Mouse (Mus musculus) midbrain, postnatal 0 days (tissue): ENCODE data around the gene Rffl. TPM values are rescaled to one million over a fixed set of nuclear protein-coding genes. Genes with fewer than 3 reads are reported as not detected.
A peak's percentile ranks its signal among the peaks of the same experiment; 100 is the strongest.
"Not testable (repeated sequence)": the region's sequence is repeated elsewhere in the genome, so short reads cannot be mapped to it uniquely, and the experiment has no call there.

ENCODE experiments used
- ATAC-seq: fragments of 200-750 bp; cut with Nextera tagmentation; 2 replicates; pipeline ENCODE4 v1.8.0; 2017; ENCODE audit warnings: moderate number of reproducible peaks, mild to moderate bottlenecking, moderate TSS enrichment, moderate library complexity; ENCODE audit not compliant: low FRiP score
- DNase-seq: peaks from one replicate; pipeline ENCODE4 v3.0.0-alpha.2; 2015; ENCODE audit warnings: low spot score
- H3K27ac ChIP-seq: fragments of 300-500 bp; sonication (generic); 2 replicates; pipeline ENCODE4 v1.5.1; 2014; ENCODE audit warnings: low read depth, mild to moderate bottlenecking, low read length, mixed read lengths
- H3K27me3 ChIP-seq: fragments of 300-500 bp; sonication (generic); 2 replicates; pipeline ENCODE4 v1.6.1; 2014; ENCODE audit warnings: low read length, control low read depth, mixed read lengths; ENCODE audit not compliant: insufficient read depth
- H3K36me3 ChIP-seq: fragments of 300-500 bp; sonication (generic); 2 replicates; pipeline ENCODE4 v1.6.1; 2014; ENCODE audit warnings: low read length, control low read depth, mixed read lengths; ENCODE audit not compliant: insufficient read depth
- H3K4me1 ChIP-seq: fragments of 300-500 bp; sonication (generic); 2 replicates; pipeline ENCODE4 v1.6.1; 2014; ENCODE audit warnings: mild to moderate bottlenecking, control low read depth, antibody characterized with exemption, low read length, mixed read lengths; ENCODE audit not compliant: insufficient read depth
- H3K4me2 ChIP-seq: fragments of 300-500 bp; sonication (generic); 2 replicates; pipeline ENCODE4 v1.6.1; 2014; ENCODE audit warnings: low read depth, mild to moderate bottlenecking, low read length, mixed read lengths; ENCODE audit not compliant: poor library complexity, severe bottlenecking
- H3K4me3 ChIP-seq: fragments of 300-500 bp; sonication (generic); 2 replicates; pipeline ENCODE4 v1.5.1; 2014; ENCODE audit warnings: low read depth, mild to moderate bottlenecking, low read length, moderate library complexity
- H3K9ac ChIP-seq: fragments of 300-500 bp; sonication (generic); replicated peaks from 2 replicates; pipeline ENCODE4 v1.6.1; 2014; ENCODE audit warnings: mild to moderate bottlenecking, low read length, moderate library complexity, mixed read lengths; ENCODE audit not compliant: poor library complexity, severe bottlenecking
- H3K9me3 ChIP-seq: fragments of 300-500 bp; sonication (generic); 2 replicates; pipeline ENCODE4 v1.6.1; 2016; ENCODE audit warnings: low read length, control low read depth
- CTCF ChIP-seq: IDR thresholded peaks from 2 replicates; pipeline ENCODE4 v1.5.1; 2016; ENCODE audit warnings: antibody characterized with exemption, mild to moderate bottlenecking
- WGBS: fragments of 180-500 bp; shearing (Covaris S2); extraction: QIAGEN DNeasy Blood & Tissue Kit; methylation state at CpG from one replicate; pipeline ENCODE4 v1.1.7; 2014; 5-methylcytosine and 5-hydroxymethylcytosine counted together
- polyA plus RNA-seq: library from polyadenylated mRNA; unstranded; fragments of >200 nt; fragmentation: Nextera tagmentation; extraction: Ambion mirVana; gene quantifications from 2 replicates; pipeline ENCODE4 v1.2.1, GENCODE M21; 2015
- total RNA-seq: library from RNA; depleted of rRNA; stranded (reverse); fragments of >200 nt; gene quantifications from 2 replicates; pipeline ENCODE4 v1.2.3, GENCODE M21; 2014

Gene Rffl
- total and polyA plus RNA-seq, 2 experiments from 2014 or later, result 2.0 TPM

DNA sequence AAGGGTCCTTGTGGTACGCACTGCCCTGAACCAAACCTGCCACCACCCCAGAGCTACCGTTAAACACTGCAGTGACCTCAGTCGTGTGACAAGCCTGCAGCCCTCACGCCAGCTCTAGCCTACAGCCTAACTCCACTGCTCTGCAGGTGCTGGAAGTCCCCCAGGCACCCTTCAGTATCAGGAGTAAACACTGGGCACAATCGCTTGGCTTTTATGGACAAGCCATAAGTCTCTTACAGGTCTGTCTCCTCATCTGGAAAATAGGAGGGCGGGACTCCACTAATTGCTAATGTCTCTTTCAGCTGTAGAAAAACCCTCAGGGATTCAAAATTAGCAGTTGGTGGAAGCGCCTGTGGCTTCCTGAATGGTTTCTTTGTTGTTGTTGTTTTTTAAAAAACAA, 33.8 kb downstream of the Rffl start:
- TF ChIP-seq CTCF, result no peak
- ATAC-seq (no peak), DNase-seq (no peak)
- H3K4me2 ChIP-seq, result no peak overlapping the region
- peaks cover 10% of the 10 kb centered on the region; the same call in 1 of the 2 replicates for H3K4me1 ChIP-seq
- WGBS, result 64% methylated on average over 7 of the region's 7 CpGs
- no peaks in the 10 kb centered on the region for H3K9me3 ChIP-seq
- no peak overlapping the region for H3K4me3 ChIP-seq
- H3K27me3 ChIP-seq, result no peaks in the 10 kb centered on the region
- no peak overlapping the region for H3K27ac ChIP-seq
- H3K9ac ChIP-seq, result no peak overlapping the region
- no peaks in the 10 kb centered on the region for H3K36me3 ChIP-seq

DNA sequence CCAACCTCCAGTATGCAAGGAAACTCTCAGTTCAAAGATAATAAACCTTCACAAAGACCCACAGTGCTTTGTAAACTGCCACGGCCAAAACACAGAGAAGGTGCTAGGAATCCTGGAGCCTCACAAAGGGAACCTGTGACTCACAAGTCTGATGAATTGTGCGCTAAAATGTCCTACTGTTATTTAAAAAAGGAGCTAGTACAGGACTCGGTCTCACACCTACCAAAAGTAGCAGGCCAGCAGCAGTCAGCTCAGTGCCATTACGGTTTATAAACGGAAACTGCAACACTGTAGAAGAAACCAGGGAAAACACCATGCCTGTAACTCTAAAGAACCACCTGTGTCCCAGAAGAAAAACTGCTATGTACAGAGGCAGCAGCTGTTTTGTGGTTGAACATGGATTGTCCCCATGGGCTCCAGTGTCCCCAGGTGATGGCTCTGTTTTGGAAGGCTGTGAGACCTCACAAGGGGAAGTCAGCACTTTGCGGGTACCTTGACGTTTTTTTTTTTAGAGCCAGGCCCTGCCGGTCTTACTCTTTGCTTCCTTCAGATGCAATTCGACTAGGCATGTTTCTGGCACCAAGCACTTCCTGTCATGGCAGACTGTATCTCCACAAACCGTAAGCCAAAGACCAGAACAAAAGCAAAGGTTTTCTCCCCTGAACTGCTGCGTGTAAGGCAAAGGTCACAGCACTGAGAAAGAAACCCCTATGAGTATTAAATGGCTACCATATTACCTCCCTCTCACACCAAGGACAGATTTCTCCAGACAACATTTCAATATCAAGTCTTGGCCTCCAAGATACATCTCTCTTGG, 35.2 kb downstream of the Rffl start:
- H3K4me3 ChIP-seq, result no peak overlapping the region
- no peak for TF ChIP-seq CTCF
- no peak overlapping the region for H3K27ac ChIP-seq
- H3K36me3 ChIP-seq, result no peaks in the 10 kb centered on the region
- peaks cover 10% of the 10 kb centered on the region; the same call in 1 of the 2 replicates for H3K4me1 ChIP-seq
- no peaks in the 10 kb centered on the region for H3K9me3 ChIP-seq
- no peak overlapping the region for H3K9ac ChIP-seq
- H3K4me2 ChIP-seq, result no peak overlapping the region
- H3K27me3 ChIP-seq, result no peaks in the 10 kb centered on the region
- 71% methylated on average over 11 of the region's 11 CpGs for WGBS
- ATAC-seq, result no peak
- no peak for DNase-seq

DNA sequence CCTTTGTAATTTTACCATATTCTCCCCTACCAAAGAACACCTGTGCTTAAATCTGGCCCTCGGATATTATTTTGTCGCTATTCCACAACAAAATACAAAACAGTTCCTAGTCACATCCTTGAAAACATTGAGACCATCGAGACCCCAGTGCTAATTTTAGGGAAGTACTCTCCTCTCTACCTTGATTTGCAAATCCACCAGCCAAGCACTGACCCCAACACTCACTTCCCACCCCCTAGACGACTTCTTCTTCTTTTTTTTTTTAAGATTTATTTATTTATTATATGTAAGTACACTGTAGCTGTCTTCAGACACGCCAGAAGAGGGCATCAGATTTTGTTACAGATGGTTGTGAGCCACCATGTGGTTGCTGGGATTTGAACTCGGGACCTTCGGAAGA, 36.7 kb downstream of the Rffl start:
- H3K4me3 ChIP-seq, H3K4me1 ChIP-seq, H3K27ac ChIP-seq, H3K9me3 ChIP-seq, H3K9ac ChIP-seq, H3K36me3 ChIP-seq, ATAC-seq, H3K4me2 ChIP-seq, DNase-seq, H3K27me3 ChIP-seq: not testable (repeated sequence)
- 88% methylated on average over 7 of the region's 7 CpGs for WGBS

DNA sequence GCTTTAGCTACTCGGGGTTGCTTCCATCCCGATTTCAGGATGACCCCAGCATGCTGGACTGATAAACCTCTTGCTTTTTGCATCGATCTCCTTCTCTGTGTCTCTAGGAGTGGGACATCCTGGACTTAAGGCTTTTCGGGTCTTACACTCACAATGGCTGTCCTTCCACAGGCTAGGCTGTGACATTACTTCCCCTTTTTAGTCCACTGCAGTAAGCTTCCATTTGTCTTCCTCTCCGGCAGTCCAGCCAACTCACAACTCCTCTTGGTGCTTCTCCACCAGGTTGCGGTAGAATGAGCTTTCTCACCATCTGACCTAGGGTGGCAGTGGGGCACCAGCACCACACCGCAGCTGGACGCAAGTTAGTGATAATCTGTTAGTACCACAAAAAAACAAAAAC, 37.1 kb downstream of the Rffl start:
- peaks cover 10% of the 10 kb centered on the region; the same call in 1 of the 2 replicates for H3K4me1 ChIP-seq

DNA sequence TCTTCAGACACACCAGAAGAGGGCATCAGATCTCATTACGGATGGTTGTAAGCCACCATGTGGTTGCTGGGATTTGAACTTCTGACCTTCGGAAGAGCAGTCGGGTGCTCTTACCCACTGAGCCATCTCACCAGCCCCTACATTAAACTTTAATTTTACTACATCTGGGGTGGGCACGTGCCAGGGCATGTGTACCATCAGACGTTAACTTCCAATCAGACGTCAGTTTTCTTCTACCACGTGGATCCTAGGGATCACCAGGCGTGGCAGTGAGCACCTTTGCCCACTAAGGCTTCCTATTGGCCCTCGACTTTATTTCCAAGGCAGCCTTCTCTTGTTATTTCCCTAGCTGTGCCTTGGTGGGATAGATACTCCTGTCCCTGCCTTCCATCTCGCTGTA, 38.6 kb downstream of the Rffl start:
- H3K4me1 ChIP-seq, H3K36me3 ChIP-seq, DNase-seq, H3K4me3 ChIP-seq, H3K27me3 ChIP-seq, H3K27ac ChIP-seq, H3K9me3 ChIP-seq, ATAC-seq, H3K9ac ChIP-seq, H3K4me2 ChIP-seq: not testable (repeated sequence)
- WGBS, result 83% methylated on average over 10 of the region's 10 CpGs

More for the DNA sequence above, 37.1 kb downstream of the Rffl start:
- H3K4me2 ChIP-seq, result no peak overlapping the region
- no peak for ATAC-seq
- TF ChIP-seq CTCF, result no peak
- H3K9me3 ChIP-seq, result no peaks in the 10 kb centered on the region
- H3K27ac ChIP-seq, result no peak overlapping the region
- no peak for DNase-seq
- no peaks in the 10 kb centered on the region for H3K27me3 ChIP-seq
- H3K36me3 ChIP-seq, result no peaks in the 10 kb centered on the region
- no peak overlapping the region for H3K9ac ChIP-seq
- H3K4me3 ChIP-seq, result no peak overlapping the region
- WGBS, result 93% methylated on average over 8 of the region's 8 CpGs

DNA sequence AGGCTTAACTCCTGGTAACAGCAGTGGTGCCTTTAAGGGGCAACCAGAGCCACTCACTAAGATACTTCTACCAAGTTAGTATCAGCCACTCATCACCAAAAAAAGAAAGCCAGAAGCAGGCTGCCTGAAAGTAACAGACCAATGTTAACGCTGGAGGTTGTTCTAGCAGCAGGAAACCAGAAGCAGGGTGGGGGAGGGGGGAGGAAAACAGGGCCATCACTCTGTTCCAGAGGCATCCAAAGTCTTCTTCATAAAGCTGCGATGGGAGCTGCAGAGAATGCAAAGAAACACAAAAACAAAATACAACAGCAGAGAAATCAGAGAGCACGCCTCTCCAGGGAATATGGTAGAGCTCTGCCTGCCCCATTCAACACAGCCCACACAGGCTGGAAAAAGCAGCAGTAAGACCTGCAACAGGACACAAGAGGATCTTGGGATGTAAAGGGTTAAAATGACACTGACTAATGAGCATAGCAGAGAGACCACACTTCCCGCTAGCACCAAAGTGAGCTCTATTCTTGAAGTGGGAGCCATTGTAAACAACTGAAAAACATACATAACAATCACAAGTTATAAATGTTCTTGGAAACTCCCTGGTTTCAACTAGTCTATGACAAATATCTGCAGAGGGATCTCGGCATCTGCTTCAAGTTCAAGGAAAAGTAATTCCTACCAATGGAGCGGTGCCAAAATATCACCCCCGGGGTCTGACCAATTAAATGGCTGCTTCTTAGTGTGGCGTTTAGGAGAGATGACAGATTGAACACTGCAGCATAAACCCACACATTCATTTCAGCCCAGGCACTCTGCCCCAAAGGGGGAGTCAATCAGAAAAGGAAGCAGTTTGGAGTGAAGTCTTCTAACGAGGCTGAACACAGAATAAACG, 39.8 kb downstream of the Rffl start:
- Histone ChIP-seq H3K27ac (no peak overlapping the region), H3K9me3 (no peaks in the 10 kb centered on the region), H3K36me3 (no peaks in the 10 kb centered on the region), H3K4me3 (no peak overlapping the region), H3K9ac (peak overlapping the region; percentile 1; the same call in 1 of the 2 replicates), H3K27me3 (no peaks in the 10 kb centered on the region), H3K4me1 (no peaks in the 10 kb centered on the region), H3K4me2 (peak overlapping the region; percentile 3; the same call in 1 of the 2 replicates)
- 23% methylated on average over 10 of the region's 10 CpGs for WGBS
- no peak for ATAC-seq
- DNase-seq, result peak; percentile 74
- no peak for TF ChIP-seq CTCF
